Mouse (Mus musculus): ENCODE data around the gene Slc35f2. TPM values are rescaled to one million over a fixed set of nuclear protein-coding genes. Genes with fewer than 3 reads are reported as not detected.

Gene Slc35f2
- polyA plus RNA-seq, 1 experiment from 2014 or later: 0.33 TPM

DNA sequence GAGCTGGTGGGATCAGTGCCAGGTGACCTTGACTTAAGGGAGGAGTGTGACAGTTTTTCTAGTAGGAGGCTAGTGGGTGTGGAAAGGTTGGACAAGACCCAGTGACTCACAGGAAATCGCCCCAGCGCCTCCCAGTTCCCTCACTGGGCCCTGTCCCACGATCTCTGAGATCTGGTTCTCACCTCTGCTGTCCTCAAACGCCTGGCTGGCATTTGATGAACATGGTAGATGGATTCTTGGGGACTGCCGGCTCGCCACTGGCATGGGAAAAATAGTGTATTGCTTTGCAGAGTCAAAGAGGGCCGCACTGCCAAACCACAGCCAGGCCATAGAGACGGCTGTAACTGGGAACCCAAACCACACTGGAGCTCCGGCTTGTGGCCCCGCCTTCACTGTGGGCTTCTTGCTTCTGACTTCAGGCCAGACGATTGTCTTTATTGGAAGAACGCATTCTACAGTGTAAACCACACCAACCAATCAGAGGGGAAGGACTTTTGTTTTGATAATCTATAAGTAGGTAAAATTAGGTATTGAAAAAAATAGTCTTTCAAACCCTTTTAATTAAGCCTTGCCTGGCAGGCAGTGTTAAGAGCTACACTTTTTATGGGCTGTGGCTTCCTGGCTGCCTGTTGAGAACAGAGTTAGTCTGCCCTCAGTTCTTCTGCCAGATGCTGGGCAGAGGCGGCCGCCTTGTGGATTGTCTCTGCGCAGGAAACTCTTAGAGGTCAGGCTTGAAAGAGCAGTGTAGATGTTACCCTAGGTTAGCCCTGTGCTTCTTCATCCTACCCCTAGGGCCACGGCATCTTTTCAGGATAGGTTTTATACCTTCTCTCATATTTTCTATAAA, 15.4 kb downstream of the Slc35f2 start:
- WGBS (ENCODE audit: insufficient replicate concordance): 40% methylated on average over 16 of the region's 16 CpGs
- no peak overlapping the region for H3K4me2 ChIP-seq

GRCm38 (mm10) chr9:53793830-53794330, 22.5 kb downstream of the Slc35f2 start:
- Histone ChIP-seq H3K4me3 (replicated peaks) (no peak overlapping the region), H3K4me1 (replicated peaks) (no peaks in the 10 kb centered on the region), H3K27me3 (no peaks in the 10 kb centered on the region), H3K9ac (no peak overlapping the region), H3K4me2 (no peak overlapping the region), H3K36me3 (replicated peaks) (no peaks in the 10 kb centered on the region), H3K27ac (replicated peaks) (no peak overlapping the region), H3K9me3 (replicated peaks) (no peaks in the 10 kb centered on the region)
- ATAC-seq (ENCODE audit: insufficient read depth): no peak
- 29% methylated on average over 1 of the region's 1 CpGs for WGBS (ENCODE audit: insufficient replicate concordance)

More for the DNA sequence above, 15.4 kb downstream of the Slc35f2 start:
- H3K27ac ChIP-seq (replicated peaks): no peak overlapping the region
- no peaks in the 10 kb centered on the region for H3K4me1 ChIP-seq (replicated peaks)
- H3K4me3 ChIP-seq (replicated peaks): no peak overlapping the region
- H3K9ac ChIP-seq: no peak overlapping the region
- no peak for ATAC-seq (ENCODE audit: insufficient read depth)
- H3K27me3 ChIP-seq: no peaks in the 10 kb centered on the region
- no peaks in the 10 kb centered on the region for H3K9me3 ChIP-seq (replicated peaks)
- no peaks in the 10 kb centered on the region for H3K36me3 ChIP-seq (replicated peaks)

- ATAC-seq (ENCODE audit: insufficient read depth): no peak
- Histone ChIP-seq H3K27me3 (no peaks in the 10 kb centered on the region), H3K4me3 (replicated peaks) (no peak overlapping the region), H3K4me2 (no peak overlapping the region), H3K27ac (replicated peaks) (no peak overlapping the region), H3K9ac (no peak overlapping the region), H3K36me3 (replicated peaks) (no peaks in the 10 kb centered on the region), H3K9me3 (replicated peaks) (no peaks in the 10 kb centered on the region), H3K4me1 (replicated peaks) (no peaks in the 10 kb centered on the region)
- WGBS (ENCODE audit: insufficient replicate concordance): 44% methylated on average over 9 of the region's 9 CpGs
Observed at GRCm38 (mm10) chr9:53794490-53794889, 23.2 kb downstream of the Slc35f2 start.

DNA sequence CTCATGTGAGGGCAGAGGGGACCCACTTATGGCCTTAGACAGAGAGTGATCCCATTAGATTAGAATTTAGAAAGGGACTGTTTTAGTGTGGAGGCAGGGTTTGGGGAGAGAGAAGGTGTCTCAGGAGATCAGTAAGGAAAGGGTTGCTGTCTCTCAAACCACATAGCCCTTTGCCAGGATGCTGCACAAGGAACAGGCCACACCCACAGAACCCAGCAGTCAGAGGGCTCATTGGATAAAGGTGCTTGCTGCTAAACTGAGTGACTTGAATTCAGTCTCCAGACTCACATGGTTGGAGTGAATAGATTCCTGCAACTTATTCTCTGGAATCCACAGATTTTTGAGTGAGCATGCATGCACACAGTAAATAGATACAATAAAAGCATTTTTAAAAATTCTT, 24.0 kb downstream of the Slc35f2 start:
- Histone ChIP-seq H3K4me2 (no peak overlapping the region), H3K27ac (replicated peaks) (no peak overlapping the region), H3K4me1 (replicated peaks) (no peaks in the 10 kb centered on the region), H3K27me3 (no peaks in the 10 kb centered on the region), H3K36me3 (replicated peaks) (no peaks in the 10 kb centered on the region), H3K9ac (no peak overlapping the region), H3K9me3 (replicated peaks) (no peaks in the 10 kb centered on the region), H3K4me3 (replicated peaks) (no peak overlapping the region)
- ATAC-seq (ENCODE audit: insufficient read depth): no peak

GRCm38 (mm10) chr9:53796386-53796785, 25.0 kb downstream of the Slc35f2 start:
- Histone ChIP-seq H3K4me2 (no peak overlapping the region), H3K27me3 (no peaks in the 10 kb centered on the region), H3K4me3 (replicated peaks) (no peak overlapping the region), H3K36me3 (replicated peaks) (no peaks in the 10 kb centered on the region), H3K9ac (no peak overlapping the region), H3K9me3 (replicated peaks) (no peaks in the 10 kb centered on the region), H3K27ac (replicated peaks) (no peak overlapping the region), H3K4me1 (replicated peaks) (no peaks in the 10 kb centered on the region)
- 49% methylated on average over 3 of the region's 3 CpGs for WGBS (ENCODE audit: insufficient replicate concordance)
- ATAC-seq (ENCODE audit: insufficient read depth): no peak

- WGBS (ENCODE audit: insufficient replicate concordance): 64% methylated on average over 2 of the region's 2 CpGs
- H3K27ac ChIP-seq (replicated peaks): no peak overlapping the region
Observed at GRCm38 (mm10) chr9:53797141-53797540, 25.8 kb downstream of the Slc35f2 start.

DNA sequence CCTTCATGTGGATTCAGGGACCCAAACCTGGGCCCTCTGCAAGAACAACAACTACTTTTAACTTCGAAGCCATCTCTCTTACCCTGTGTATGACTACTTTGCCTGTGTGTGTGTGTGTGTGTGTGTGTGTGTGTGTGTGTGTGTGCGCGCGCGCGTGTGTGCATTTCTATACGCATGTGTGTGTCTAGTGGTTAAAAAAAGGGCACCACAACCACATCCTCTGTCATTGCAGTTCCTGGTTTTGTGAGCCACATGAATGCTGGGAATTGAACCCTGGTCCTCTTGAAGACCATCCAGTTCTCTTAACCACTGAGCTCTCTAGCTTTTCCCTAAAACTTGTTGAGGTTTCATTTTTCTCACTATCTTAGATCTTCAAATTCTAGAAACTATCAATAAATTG, 31.6 kb downstream of the Slc35f2 start:
- no peak for ATAC-seq (ENCODE audit: insufficient read depth)
- Histone ChIP-seq H3K9ac (no peak overlapping the region), H3K4me2 (no peak overlapping the region), H3K4me1 (replicated peaks) (no peaks in the 10 kb centered on the region), H3K27ac (replicated peaks) (no peak overlapping the region), H3K4me3 (replicated peaks) (no peak overlapping the region), H3K27me3 (no peaks in the 10 kb centered on the region), H3K9me3 (replicated peaks) (no peaks in the 10 kb centered on the region), H3K36me3 (replicated peaks) (no peaks in the 10 kb centered on the region)
- WGBS (ENCODE audit: insufficient replicate concordance): 81% methylated on average over 7 of the region's 7 CpGs

More at GRCm38 (mm10) chr9:53797141-53797540, 25.8 kb downstream of the Slc35f2 start:
- no peaks in the 10 kb centered on the region for H3K27me3 ChIP-seq
- no peaks in the 10 kb centered on the region for H3K36me3 ChIP-seq (replicated peaks)
- H3K4me3 ChIP-seq (replicated peaks): no peak overlapping the region
- H3K9ac ChIP-seq: no peak overlapping the region
- no peaks in the 10 kb centered on the region for H3K4me1 ChIP-seq (replicated peaks)
- H3K4me2 ChIP-seq: no peak overlapping the region
- ATAC-seq (ENCODE audit: insufficient read depth): no peak
- no peaks in the 10 kb centered on the region for H3K9me3 ChIP-seq (replicated peaks)

DNA sequence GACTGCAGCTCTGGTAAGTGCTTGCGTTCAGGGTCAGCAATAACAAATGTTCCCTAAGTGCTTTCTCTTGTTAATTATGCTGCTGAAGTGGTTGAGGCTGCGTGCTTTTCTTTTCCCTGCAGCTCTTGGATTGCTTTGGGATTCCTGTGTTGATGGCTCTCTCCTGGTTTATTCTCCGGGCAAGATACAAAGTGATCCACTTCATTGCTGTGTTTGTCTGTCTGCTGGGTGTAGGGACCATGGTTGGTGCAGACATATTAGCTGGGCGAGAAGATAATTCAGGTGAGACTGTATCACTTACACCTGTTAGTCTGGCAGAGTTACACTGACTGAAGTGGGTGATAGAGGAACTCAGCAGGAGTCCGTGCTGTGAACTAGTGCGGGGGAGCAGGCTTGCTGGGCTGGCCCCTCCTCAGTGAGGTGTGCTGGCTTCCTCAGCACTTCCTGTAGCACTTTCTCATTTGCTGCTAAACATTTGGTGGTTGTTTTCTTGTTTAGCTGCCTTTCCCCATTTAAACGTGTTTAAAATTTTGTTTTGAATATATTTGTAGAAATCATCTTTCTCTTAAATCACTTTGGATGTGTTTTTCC, 35.3 kb downstream of the Slc35f2 start:
- no peak overlapping the region for H3K27ac ChIP-seq (replicated peaks)
- no peak overlapping the region for H3K4me2 ChIP-seq
- WGBS (ENCODE audit: insufficient replicate concordance): 21% methylated on average over 7 of the region's 7 CpGs
- H3K4me1 ChIP-seq (replicated peaks): no peaks in the 10 kb centered on the region
- H3K9me3 ChIP-seq (replicated peaks): no peaks in the 10 kb centered on the region
- H3K27me3 ChIP-seq: no peaks in the 10 kb centered on the region
- no peak overlapping the region for H3K4me3 ChIP-seq (replicated peaks)
- no peak overlapping the region for H3K9ac ChIP-seq
- no peaks in the 10 kb centered on the region for H3K36me3 ChIP-seq (replicated peaks)
- ATAC-seq (ENCODE audit: insufficient read depth): no peak

GRCm38 (mm10) chr9:53813418-53813817, 42.1 kb downstream of the Slc35f2 start:
- H3K4me1 ChIP-seq (replicated peaks): no peaks in the 10 kb centered on the region
- WGBS (ENCODE audit: insufficient replicate concordance): 78% methylated on average over 6 of the region's 6 CpGs
- no peak overlapping the region for H3K4me3 ChIP-seq (replicated peaks)
- ATAC-seq (ENCODE audit: insufficient read depth): no peak
- H3K4me2 ChIP-seq: no peak overlapping the region
- H3K27ac ChIP-seq (replicated peaks): no peak overlapping the region
- H3K9ac ChIP-seq: no peak overlapping the region
- no peaks in the 10 kb centered on the region for H3K36me3 ChIP-seq (replicated peaks)
- no peaks in the 10 kb centered on the region for H3K9me3 ChIP-seq (replicated peaks)
- H3K27me3 ChIP-seq: no peaks in the 10 kb centered on the region

- WGBS (ENCODE audit: insufficient replicate concordance): 11% methylated on average over 4 of the region's 4 CpGs
- Histone ChIP-seq H3K4me1 (replicated peaks) (no peaks in the 10 kb centered on the region), H3K27me3 (no peaks in the 10 kb centered on the region), H3K27ac (replicated peaks) (no peak overlapping the region), H3K36me3 (replicated peaks) (no peaks in the 10 kb centered on the region), H3K9ac (no peak overlapping the region), H3K4me2 (no peak overlapping the region), H3K4me3 (replicated peaks) (no peak overlapping the region), H3K9me3 (replicated peaks) (no peaks in the 10 kb centered on the region)
- ATAC-seq (ENCODE audit: insufficient read depth): no peak
Observed at GRCm38 (mm10) chr9:53818760-53819159, 47.4 kb downstream of the Slc35f2 start.

- Histone ChIP-seq H3K27me3 (0 out of 2 replicates have a peak, but pooled peaks cover 4% of the 10 kb centered on the region), H3K36me3 (replicated peaks) (no peaks in the 10 kb centered on the region), H3K4me3 (replicated peaks) (no peak overlapping the region), H3K9ac (no peak overlapping the region), H3K4me2 (no peak overlapping the region), H3K4me1 (replicated peaks) (peaks cover 4% of the 10 kb centered on the region), H3K9me3 (replicated peaks) (no peaks in the 10 kb centered on the region), H3K27ac (replicated peaks) (no peak overlapping the region)
- no peak for ATAC-seq (ENCODE audit: insufficient read depth)
- 6% methylated on average over 9 of the region's 9 CpGs for WGBS (ENCODE audit: insufficient replicate concordance)
Observed at GRCm38 (mm10) chr9:53825318-53825717, 54.0 kb downstream of the Slc35f2 start.

Measured in liver, embryonic 15.5 days (tissue).